Mouse (Mus musculus) R1 (cell line): Measurements from ENCODE around the gene Zbtb22.
"Not testable (repeated sequence)": the region's sequence is repeated elsewhere in the genome, so short reads cannot be mapped to it uniquely, and the experiment has no call there.

Experiments
- DNase-seq: peaks from one replicate; pipeline ENCODE4 v3.0.0-alpha.2; 2018; ENCODE audit warnings: low read depth, low spot score

The Zbtb22 gene

DNA sequence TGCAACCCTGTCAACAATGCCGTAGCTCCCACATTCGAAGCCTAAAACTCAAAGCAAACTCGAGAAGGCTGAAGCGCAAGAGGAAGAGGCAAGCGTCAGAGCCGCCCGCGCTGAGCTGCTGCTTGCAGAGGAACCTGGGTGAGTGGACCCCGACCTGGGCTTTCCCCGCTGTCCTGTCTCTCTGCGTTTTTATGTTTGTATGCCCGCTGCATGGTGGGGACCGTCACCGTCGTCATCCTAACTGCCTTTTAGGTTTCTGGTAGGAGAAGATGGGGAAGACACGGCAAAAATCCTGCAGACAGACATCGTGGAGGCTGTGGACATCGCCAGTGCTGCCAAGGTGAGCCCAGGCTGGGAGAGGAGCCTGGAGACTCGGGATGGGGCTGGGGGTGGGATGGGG is 25.7 kb downstream of the Zbtb22 start:
- no peak for DNase-seq

- no peak for DNase-seq
Measured at GRCm38 (mm10) chr17:33943454-33943853, 27.8 kb downstream of the Zbtb22 start.

- DNase-seq = no peak
Measured at GRCm38 (mm10) chr17:33947430-33948089, 31.9 kb downstream of the Zbtb22 start.

GRCm38 (mm10) chr17:33948090-33948904 is 32.6 kb downstream of the Zbtb22 start:
- no peak for DNase-seq

DNA sequence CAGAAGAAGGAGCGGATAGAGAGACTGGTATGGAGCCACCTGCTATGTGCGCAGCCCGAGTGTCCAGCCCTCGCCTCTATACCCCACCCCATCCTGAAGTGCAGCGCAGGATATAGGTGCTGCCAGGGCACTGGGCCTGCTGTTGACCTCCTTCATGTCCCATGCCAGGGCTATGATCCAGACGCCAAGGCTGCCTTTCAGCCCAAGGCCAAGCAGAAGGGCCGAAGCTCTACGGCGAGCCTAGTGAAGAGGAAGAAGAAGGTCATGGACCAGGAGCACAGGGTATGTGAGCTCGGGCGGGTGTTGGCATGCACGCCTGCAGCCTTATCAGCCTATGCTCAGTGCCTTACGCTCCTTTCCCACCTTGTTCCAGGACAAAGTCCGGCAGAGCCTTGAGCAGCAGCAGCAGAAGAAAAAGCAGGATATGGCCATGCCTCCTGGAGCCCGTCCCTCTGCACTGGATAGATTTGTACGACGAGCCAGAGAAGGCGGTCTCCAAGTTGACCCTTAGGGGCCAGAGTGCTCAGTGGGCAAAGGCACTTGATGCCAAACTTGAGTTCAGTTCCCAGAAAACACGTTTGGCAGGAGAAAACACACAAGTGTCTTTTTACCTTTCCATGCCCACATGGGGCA is 33.3 kb downstream of the Zbtb22 start:
- no peak for DNase-seq

DNA sequence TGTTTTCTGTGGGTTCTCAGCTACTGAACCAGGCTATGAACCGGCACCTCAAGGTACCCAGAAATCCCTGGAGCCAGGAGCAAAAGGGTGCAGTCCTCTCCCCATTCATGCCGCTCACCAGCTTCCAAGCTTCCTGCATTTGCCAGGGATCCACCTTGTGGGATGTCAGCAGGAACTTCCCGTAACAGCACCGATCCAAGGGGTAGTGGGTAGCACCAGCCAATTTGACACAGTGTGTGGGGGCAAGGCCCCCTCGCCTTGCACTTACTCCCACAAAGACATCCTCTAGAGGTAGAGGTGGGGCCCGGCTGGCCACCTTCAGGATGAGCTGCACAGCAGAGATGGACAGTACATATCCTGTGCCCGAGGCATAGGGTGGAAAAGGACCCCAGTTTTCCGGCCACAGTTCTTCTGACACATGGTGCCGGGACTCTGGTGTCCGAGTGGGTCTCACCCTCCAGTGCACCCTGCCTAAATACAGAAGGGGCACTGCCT is 34.5 kb downstream of the Zbtb22 start:
- DNase-seq = no peak

GRCm38 (mm10) chr17:33951021-33951946 is 35.6 kb downstream of the Zbtb22 start, which contains the start of gene B3galt4:
Gene B3galt4 (minus strand): TSS chr17:33951488.
- DNase-seq = peak; percentile 97

GRCm38 (mm10) chr17:33952015-33952414 is 36.3 kb downstream of the Zbtb22 start:
- not testable (repeated sequence) for DNase-seq

GRCm38 (mm10) chr17:33952879-33953278 is 37.2 kb downstream of the Zbtb22 start:
- DNase-seq = no peak

- no peak for DNase-seq
Measured at GRCm38 (mm10) chr17:33953310-33953709, 37.6 kb downstream of the Zbtb22 start.

GRCm38 (mm10) chr17:33953961-33954565 is 38.4 kb downstream of the Zbtb22 start:
- DNase-seq = no peak

- DNase-seq = no peak
Measured at GRCm38 (mm10) chr17:33954646-33955554, 39.2 kb downstream of the Zbtb22 start.

DNA sequence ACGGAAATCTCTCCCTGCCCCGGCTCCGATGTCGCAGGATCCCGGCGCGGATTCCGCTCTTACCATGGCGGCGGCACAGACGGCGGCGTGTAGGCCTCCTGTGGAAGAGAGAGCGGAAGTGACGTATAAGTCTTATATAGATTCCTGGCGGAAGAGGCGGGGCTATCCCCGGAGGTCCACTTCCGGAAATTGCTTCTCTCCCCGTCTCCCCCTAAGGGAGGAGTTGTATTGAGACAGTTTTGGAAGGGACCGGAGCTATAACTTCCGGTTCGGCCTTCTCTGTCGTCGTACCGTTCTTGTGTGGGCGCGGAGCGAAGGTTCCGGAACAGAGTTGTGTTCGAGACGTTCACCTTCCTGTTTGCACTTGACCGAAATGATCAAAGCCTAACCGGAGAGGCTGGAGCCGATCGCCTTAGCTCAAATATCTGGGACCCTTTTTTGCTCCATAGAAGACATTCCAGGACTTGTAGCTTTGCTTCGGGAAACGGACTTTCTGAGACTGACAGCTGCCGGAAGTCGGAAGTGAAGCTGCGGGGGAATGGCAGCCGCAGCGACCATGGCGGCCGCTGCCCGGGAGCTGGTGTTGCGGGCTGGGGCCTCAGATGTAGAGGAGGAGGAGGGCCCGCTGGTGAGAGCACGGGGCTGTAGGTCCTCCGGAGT is 40.0 kb downstream of the Zbtb22 start, which contains the start of the genes Vps52 and Rps18:
Gene Vps52 (plus strand): TSS at position 258 of the 660 bp plus-strand sequence.
Gene Rps18 (minus strand): TSS at position 447 of the 660 bp plus-strand sequence.
- DNase-seq = peak; percentile 99

DNA sequence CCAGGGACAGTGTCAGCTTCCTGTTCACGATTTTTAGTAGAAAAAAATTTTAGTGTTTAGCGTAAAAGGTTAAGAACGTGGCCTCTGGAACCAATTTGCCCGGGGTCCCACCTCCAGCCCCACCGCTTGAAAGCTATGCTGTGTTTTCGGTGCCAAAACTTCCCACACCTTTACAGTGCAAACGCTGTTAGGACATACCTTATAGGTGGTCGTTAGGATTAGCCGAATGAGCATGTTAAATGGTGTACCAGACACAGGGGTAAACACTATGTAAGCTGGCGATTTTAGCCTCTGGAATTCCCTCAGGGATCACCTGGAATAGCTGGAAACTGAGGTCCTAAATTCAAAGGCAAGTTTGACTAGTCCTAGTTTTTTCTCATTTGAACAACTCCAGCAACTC is 40.6 kb downstream of the Zbtb22 start:
- DNase-seq = no peak

DNA sequence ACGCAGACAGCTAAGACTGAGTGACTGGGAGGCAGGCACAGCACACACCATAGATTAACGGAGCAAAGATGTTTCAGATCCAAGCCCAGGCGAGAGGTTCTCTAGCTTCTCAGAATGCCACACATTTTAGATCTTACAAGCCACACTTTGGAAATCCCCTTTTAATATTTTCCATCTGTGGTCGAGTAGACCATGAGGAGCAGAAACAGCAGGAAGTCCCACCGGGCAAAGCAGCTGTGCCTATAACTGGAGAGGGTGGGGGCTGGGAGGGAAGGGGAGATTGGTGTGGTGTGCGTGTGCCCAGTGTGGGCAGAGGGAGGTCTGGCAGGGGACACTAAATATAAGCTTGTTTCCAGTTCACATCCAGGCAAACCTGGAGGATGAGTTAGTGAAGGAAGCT is 41.8 kb downstream of the Zbtb22 start:
- DNase-seq = no peak

GRCm38 (mm10) chr17:33958451-33958850 is 42.7 kb downstream of the Zbtb22 start:
- no peak for DNase-seq

DNA sequence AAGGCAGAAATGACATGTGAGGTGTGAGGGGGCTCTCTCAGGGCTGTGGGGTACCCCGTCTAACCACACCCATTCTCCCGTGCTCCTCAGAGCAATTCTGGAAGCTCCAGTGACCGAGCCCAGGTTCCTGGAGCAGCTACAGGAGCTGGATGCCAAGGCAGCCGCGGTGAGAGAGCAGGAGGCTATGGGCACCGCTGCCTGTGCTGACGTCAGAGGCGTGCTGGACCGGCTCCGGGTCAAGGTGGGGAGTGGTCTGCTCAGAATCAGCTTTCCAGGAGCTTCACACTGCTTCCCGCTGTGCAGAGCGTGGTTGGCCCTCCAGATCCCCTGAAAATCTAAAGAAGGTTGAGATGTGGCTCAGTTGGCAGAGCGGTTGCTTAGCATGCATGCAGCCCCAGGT is 43.4 kb downstream of the Zbtb22 start:
- no peak for DNase-seq

DNA sequence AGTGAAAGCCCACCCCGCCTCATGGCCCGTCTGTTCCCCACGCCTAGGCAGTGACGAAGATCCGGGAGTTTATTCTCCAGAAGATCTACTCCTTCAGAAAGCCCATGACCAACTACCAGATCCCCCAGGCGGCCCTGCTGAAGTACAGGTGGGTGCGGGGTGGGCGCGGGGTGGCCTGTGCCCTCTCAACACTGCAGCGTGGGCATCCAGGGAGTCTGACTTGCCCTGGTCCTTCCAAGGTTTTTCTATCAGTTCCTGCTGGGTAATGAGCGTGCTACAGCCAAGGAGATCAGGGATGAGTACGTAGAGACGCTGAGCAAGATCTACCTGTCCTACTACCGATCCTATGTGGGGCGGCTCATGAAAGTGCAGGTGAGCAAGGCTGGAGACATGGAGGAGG is 44.2 kb downstream of the Zbtb22 start:
- DNase-seq = no peak

- DNase-seq = no peak
Measured at GRCm38 (mm10) chr17:33962876-33963275, 47.2 kb downstream of the Zbtb22 start.
